9 mouse cellular contexts compared by ENCODE assay signal in the genomic region with DNA sequence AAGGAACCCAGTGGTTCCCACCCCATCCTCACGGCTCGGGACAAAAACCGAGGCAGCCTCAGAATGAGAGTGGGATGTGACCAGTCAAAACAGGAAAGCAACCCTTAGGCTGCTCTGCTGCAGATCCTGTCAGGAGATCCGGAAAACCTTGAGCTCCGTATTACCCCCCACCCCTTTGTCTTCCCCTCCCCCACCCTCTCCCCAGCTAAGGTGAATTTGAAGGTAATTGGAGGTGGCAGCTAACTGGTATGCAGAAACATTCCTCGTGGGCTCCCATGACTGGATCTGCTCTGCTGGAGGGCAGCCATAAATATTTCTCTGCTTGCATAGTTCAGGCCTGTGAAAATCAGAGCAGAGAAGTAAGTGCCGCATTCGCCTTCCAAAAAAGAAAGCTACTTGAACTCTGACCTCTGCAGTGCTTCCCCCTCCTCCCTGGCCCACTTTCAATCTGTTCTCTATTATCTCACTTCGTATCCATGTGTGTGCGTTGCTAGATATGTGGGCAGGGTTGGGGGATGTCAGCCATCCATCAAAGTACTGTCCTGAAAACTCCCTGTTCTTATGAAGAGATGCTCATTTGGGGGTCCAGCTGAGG.
DNase-seq lines count a peak whose midpoint lies in the region; ATAC-seq and TF ChIP-seq lines count a peak whose summit lies in the region.
"Had no signal": no experiment of that assay in that cellular context is flagged by ENCODE, and none has a peak within 500 bp of the region (broad histone marks: within the 10 kb centered on the region; RNA-seq: fewer than 3 reads in every experiment).

No protein-coding gene starts in this region.

- H3K4me1 ChIP-seq in hindbrain, embryonic 11.5 days (replicated peaks; ENCODE audit: control insufficient read depth, insufficient read depth, low read length) = peaks cover 7% of the 10 kb centered on the region; the same call in 1 of the 2 replicates
- H3K4me1 ChIP-seq in hindbrain, embryonic 14.5 days (replicated peaks; ENCODE audit: control insufficient read depth, insufficient read depth, low read length) = no peaks in the 10 kb centered on the region
- H3K4me1 ChIP-seq in kidney, postnatal 0 days (replicated peaks; ENCODE audit: insufficient read depth, low read length) = peaks cover 8% of the 10 kb centered on the region
- H3K4me1 ChIP-seq: liver, embryonic 15.5 days had no signal

- peak; percentile 38 for DNase-seq in hindbrain, embryonic 11.5 days (ENCODE audit: low spot score)
- no peak for DNase-seq in hindbrain, embryonic 14.5 days (ENCODE audit: low spot score)
- DNase-seq in heart, adult 18-20 months = peak; percentile 22 to 41
- DNase-seq in kidney, postnatal 0 days (ENCODE audit: low spot score) = peak; percentile 75
- peak; percentile 62 for DNase-seq in retina, postnatal 1 day
- DNase-seq in testis, postnatal 14 days (ENCODE audit: low spot score) = no peak
- no peak for DNase-seq in left cerebral cortex, postnatal 4 days
- no peak for DNase-seq in urinary bladder, postnatal 10 days (ENCODE audit: low spot score)

- no peaks in the 10 kb centered on the region for H3K36me3 ChIP-seq in hindbrain, embryonic 11.5 days (ENCODE audit: control insufficient read depth, insufficient read depth, low read length)
- no peaks in the 10 kb centered on the region for H3K36me3 ChIP-seq in hindbrain, embryonic 14.5 days (replicated peaks; ENCODE audit: control insufficient read depth, insufficient read depth)
- H3K36me3 ChIP-seq in kidney, postnatal 0 days (ENCODE audit: insufficient read depth, low read length) = no peaks in the 10 kb centered on the region
- H3K36me3 ChIP-seq: liver, embryonic 15.5 days had no signal

- 29% methylated on average over 10 of the region's 10 CpGs for WGBS in hindbrain, embryonic 11.5 days
- WGBS in hindbrain, embryonic 14.5 days = 45% methylated on average over 10 of the region's 10 CpGs
- 15% methylated on average over 10 of the region's 10 CpGs for WGBS in kidney, postnatal 0 days

- intact Hi-C loops in left cerebral cortex, postnatal 4 days (cut with DNase I) = no loop called here

- no peak for TF ChIP-seq CTCF in kidney, postnatal 0 days (IDR thresholded peaks at IDR 0.05; ENCODE audit: low read depth)

- H3K27me3 ChIP-seq in hindbrain, embryonic 11.5 days (ENCODE audit: control insufficient read depth, insufficient read depth, low read length) = no peaks in the 10 kb centered on the region
- H3K27me3 ChIP-seq in hindbrain, embryonic 14.5 days (ENCODE audit: control insufficient read depth, insufficient read depth, low read length) = no peaks in the 10 kb centered on the region
- no peaks in the 10 kb centered on the region for H3K27me3 ChIP-seq in kidney, postnatal 0 days (ENCODE audit: insufficient read depth, low read length)
- H3K27me3 ChIP-seq: liver, embryonic 15.5 days had no signal

- 0 out of 2 replicates have a peak, but pooled peaks have one; percentile 35 for ATAC-seq in hindbrain, embryonic 11.5 days (ENCODE audit: low FRiP score)
- no peak for ATAC-seq in hindbrain, embryonic 14.5 days (ENCODE audit: low FRiP score)
- ATAC-seq in kidney, postnatal 0 days (replicated peaks; ENCODE audit: low FRiP score, low read depth) = peak; percentile 74; the same call in 1 of the 2 replicates

- H3K4me2 ChIP-seq in hindbrain, embryonic 11.5 days (replicated peaks; ENCODE audit: low read depth, low read length) = no peak overlapping the region
- no peak overlapping the region for H3K4me2 ChIP-seq in hindbrain, embryonic 14.5 days (replicated peaks)
- H3K4me2 ChIP-seq in kidney, postnatal 0 days (ENCODE audit: low read length) = peak overlapping the region; percentile 3; the same call in 1 of the 2 replicates
- H3K4me2 ChIP-seq: liver, embryonic 15.5 days had no signal

- no peaks in the 10 kb centered on the region for H3K9me3 ChIP-seq in hindbrain, embryonic 11.5 days (ENCODE audit: control insufficient read depth, low read length)
- H3K9me3 ChIP-seq in hindbrain, embryonic 14.5 days (ENCODE audit: control insufficient read depth, low read length) = no peaks in the 10 kb centered on the region
- H3K9me3 ChIP-seq in kidney, postnatal 0 days (replicated peaks; ENCODE audit: low read length) = no peaks in the 10 kb centered on the region
- H3K9me3 ChIP-seq: liver, embryonic 15.5 days had no signal

- H3K27ac ChIP-seq in hindbrain, embryonic 11.5 days (ENCODE audit: low read depth, low read length) = no peak overlapping the region
- H3K27ac ChIP-seq in hindbrain, embryonic 14.5 days = no peak overlapping the region
- 0 out of 2 replicates have a peak overlapping the region, but pooled peaks have one; percentile 26 for H3K27ac ChIP-seq in kidney, postnatal 0 days
- H3K27ac ChIP-seq: liver, embryonic 15.5 days had no signal

- H3K9ac ChIP-seq in hindbrain, embryonic 11.5 days (ENCODE audit: low read depth, low read length) = no peak overlapping the region
- no peak overlapping the region for H3K9ac ChIP-seq in hindbrain, embryonic 14.5 days
- no peak overlapping the region for H3K9ac ChIP-seq in kidney, postnatal 0 days (ENCODE audit: low read depth, low read length)
- H3K9ac ChIP-seq: liver, embryonic 15.5 days had no signal

- no peak overlapping the region for H3K4me3 ChIP-seq in hindbrain, embryonic 11.5 days (ENCODE audit: low read depth, low read length)
- H3K4me3 ChIP-seq in hindbrain, embryonic 14.5 days (replicated peaks; ENCODE audit: low read length) = no peak overlapping the region
- H3K4me3 ChIP-seq in kidney, postnatal 0 days (replicated peaks; ENCODE audit: low read depth, low read length) = no peak overlapping the region
- H3K4me3 ChIP-seq: liver, embryonic 15.5 days had no signal

Comparison
In these comparisons a context has a peak if more than half of its experiments do, and no peak if none do; other contexts are left out.
1. DNase-seq: peak in hindbrain, embryonic 11.5 days (single experiment), heart, adult 18-20 months (2 of 2), kidney, postnatal 0 days (single experiment) and retina, postnatal 1 day (single experiment); none in hindbrain, embryonic 14.5 days (single experiment), testis, postnatal 14 days (single experiment), left cerebral cortex, postnatal 4 days (single experiment) and urinary bladder, postnatal 10 days (single experiment).